Mouse (Mus musculus): ENCODE results near the gene Fam208b.

DNA sequence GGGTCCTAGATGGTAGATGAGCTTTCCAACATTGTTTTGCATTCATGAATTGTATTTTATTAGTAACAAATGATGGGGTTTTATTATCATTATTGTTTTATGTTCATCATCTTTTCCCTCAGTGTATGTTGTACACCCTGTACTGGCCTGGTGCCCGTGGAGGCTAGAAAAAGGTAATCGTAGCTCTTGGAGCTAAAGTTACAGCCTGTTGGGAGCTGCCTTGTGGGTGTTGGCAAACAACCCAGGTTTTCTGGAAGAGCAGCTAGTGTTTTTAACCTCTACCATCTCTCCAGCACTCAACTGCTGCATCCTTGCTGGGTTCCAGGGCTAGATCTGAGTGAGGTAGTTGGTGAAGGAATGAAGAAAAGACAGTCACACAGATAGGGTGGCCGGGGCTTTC, 63.5 kb downstream of the Fam208b start:
- TF ChIP-seq POLR2A (IDR thresholded peaks at IDR 0.05; ENCODE audit: insufficient read length, low read depth) (no peak), TCF12 (IDR thresholded peaks at IDR 0.05; ENCODE audit: insufficient read depth, poor library complexity, severe bottlenecking) (no peak), USF1 (IDR thresholded peaks at IDR 0.05; ENCODE audit: low read depth) (no peak), MYOG (IDR thresholded peaks at IDR 0.05; ENCODE audit: control insufficient read depth in 1 of 3, insufficient read depth in 1 of 3, insufficient read length in 2 of 3, low read depth in 2 of 3) (no peak), E2F4 (IDR thresholded peaks at IDR 0.05; ENCODE audit: insufficient read depth) (no peak), POLR2AphosphoS2 (IDR thresholded peaks at IDR 0.05; ENCODE audit: insufficient read length, low read depth) (no peak), REST (IDR thresholded peaks at IDR 0.05; ENCODE audit: insufficient read depth, insufficient read length) (no peak), CEBPB (IDR thresholded peaks at IDR 0.05; ENCODE audit: insufficient read depth, poor library complexity, severe bottlenecking) (no peak), TCF3 (IDR thresholded peaks at IDR 0.05; ENCODE audit: insufficient read length, low read depth) (no peak)

All from myocyte (in vitro differentiated cells).